Mouse (Mus musculus) cerebellum, adult 11-12 months (tissue): ENCODE measurements around the gene Itpr2.

Source experiments
- DNase-seq: peaks from one replicate; pipeline ENCODE4 v3.0.0; 2022

Itpr2 gene

DNA sequence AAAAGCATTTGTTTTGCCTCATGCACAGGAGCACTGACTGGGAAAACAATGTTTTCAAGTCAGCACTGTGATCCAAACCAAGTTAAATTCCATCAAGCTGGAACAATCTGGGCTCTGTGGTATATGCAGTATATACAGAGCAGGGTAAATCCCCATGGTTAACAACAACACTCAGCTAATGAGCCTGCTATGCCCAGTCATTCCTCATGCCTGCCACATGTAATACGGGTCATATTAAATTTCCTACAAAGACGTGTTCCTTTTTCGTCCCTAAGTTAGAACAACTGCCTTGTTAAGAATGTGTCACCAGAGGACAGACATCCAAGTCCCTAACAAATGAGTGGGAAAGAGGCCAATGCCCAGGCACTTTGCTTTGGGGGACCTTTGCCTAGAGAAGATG, 199.9 kb downstream of the Itpr2 start:
- DNase-seq, result no peak

DNA sequence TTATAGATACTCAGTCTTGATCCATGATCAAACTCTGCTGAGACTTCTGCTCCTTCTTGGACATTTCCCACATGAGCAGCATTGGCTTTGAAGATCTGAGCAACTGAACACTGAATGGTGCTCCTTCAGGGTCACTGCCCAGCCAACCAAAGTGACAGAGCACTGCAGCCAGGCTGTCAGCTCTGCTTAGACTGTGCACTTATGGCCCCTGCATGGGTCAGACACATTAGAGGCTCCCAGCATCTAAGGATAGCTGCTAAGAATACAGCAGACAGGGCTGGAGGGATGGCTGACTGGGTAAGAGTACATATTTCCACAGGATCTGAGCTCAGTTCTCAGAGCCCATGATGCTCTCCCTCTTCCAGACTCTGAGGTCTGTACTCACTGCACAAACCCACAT, 201.1 kb downstream of the Itpr2 start:
- DNase-seq, result no peak

GRCm38 (mm10) chr6:146298712-146299111, 203.3 kb downstream of the Itpr2 start:
- no peak for DNase-seq

DNA sequence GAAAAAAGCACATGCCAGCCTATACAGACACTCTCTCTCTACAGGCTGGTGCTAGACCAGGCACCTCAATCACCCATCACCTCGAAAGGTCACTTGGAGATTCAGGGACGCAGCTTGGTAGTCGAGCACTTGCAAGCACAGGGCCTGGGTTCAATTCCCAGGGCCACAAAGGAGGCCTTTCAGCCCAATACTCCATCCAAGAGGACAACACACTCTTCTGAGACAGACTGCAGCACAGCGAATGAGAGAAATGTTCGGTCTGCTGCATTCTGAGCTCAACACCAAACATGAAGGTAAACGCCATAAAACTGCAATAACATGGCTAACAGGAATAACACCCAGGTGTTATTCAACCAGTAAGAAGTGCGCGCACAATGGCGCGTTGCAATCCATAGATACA, 211.0 kb downstream of the Itpr2 start:
- no peak for DNase-seq

GRCm38 (mm10) chr6:146289801-146290200, 212.2 kb downstream of the Itpr2 start:
- no peak for DNase-seq

DNA sequence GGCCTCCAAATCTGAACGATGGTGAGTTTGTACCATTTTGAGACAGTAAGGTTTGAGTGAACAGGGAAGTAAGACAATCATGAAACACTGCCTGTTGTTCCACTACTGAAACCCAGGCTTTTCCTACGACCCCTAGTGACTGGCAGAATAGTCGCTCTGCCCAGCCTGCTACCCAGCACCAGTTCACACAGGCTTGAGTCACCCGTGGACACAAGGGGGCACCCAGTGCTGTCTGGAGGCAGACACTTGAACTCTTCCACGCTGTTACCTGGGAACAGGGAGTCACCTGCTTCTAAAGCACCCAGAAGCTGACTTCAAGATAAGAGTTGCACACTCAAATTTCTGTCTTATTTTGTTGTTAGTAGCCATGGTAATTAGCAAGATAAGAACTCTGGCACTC, 213.8 kb downstream of the Itpr2 start:
- no peak for DNase-seq

GRCm38 (mm10) chr6:146284921-146285565, 217.0 kb downstream of the Itpr2 start:
- DNase-seq, result no peak

DNA sequence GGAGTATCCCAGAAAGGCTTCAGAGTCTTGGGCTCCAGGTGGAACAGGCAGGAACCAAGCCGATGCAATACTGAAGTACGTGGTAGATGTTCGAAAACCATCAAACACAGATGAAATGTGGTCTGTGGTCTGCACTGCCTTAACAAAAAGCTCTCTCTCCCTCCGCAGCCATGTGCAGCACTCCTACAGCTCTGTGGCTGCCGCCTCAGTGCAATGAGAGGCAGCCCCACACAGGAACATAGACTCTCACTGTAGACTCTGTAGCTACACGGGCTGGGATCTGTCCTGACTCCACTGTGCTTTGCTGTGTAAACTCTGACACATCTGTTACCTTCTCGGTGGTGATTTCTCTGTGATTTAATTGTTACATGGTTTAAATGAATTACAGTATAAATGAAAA, 218.0 kb downstream of the Itpr2 start:
- no peak for DNase-seq

DNA sequence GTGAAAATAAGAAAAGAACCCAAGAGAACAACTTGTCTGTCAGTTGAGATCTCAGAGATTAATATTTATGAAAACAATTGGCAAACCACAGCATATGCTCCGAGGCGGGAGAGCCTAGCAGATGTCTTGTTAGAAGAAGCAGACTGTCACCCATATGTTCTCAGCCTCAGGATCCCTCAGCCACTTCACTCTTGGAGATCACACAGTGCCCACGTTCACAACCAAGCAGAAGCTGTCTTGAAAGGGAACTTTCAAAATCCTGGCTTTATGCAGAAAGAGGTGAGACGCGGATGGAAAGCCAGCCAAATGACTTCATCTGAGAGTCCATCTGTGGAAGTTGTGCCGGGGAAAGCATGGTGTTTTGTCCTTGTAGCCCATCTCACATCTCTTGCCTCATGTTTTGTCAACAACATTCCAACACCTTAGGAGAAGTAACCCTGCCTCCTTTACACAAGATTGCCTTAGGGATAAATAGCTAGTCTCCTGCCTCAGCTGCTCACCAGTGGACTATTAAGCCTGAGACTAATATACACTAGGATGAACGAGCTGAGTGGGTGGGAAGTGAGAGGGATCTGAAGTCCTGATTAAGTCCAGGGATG, 219.9 kb downstream of the Itpr2 start:
- peak; percentile 65 for DNase-seq

GRCm38 (mm10) chr6:146281176-146281899, 220.7 kb downstream of the Itpr2 start:
- no peak for DNase-seq

- no peak for DNase-seq
Measured at GRCm38 (mm10) chr6:146273256-146273655, 228.8 kb downstream of the Itpr2 start.

- peak; percentile 46 for DNase-seq
Measured at GRCm38 (mm10) chr6:146272253-146273036, 229.6 kb downstream of the Itpr2 start.

GRCm38 (mm10) chr6:146270776-146271533, 231.1 kb downstream of the Itpr2 start:
- peak; percentile 87 for DNase-seq

GRCm38 (mm10) chr6:146270162-146270561, 231.9 kb downstream of the Itpr2 start:
- peak; percentile 28 for DNase-seq

DNA sequence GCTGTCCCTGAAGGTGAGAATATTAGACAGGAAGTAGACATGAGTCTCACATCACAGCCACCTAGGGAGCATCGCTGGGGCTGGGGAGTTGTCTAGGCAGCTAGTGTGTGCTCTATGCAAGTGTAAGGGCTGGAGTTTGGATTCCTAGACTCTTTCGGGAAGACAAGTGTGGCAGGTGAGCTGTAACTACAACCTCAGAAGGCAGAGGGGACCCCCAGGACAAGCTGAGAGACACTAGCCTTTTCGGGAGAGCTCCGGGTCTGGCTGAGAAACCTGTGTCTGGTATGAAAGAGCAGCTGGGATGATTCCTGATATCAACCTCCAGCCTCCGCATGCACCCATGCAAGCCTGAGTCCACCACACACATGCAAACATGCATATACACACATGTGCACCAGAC, 232.7 kb downstream of the Itpr2 start:
- DNase-seq, result no peak

- DNase-seq, result no peak
Measured at GRCm38 (mm10) chr6:146260674-146261376, 241.2 kb downstream of the Itpr2 start.

DNA sequence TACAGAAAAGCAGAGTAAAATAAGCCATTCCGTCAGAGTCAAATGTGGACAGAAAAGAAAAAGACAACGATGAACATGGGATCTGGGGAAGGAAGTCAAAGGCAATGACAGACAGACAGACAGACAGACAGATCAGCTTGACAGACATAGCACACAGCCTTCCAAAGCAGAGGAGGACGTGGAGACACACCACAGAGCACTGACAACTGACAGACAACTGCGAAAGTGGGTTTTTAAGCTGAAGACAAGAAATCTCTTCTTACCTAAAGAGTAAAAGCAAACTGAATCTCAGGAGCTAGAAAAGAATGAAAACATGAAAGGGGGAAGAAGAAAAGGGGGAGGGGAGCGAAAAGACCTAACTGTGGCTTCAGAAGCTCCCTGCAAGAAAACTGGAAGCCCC, 243.3 kb downstream of the Itpr2 start:
- DNase-seq, result no peak

- DNase-seq, result no peak
Measured at GRCm38 (mm10) chr6:146258261-146258660, 243.8 kb downstream of the Itpr2 start.

- no peak for DNase-seq
Measured at GRCm38 (mm10) chr6:146256947-146257670, 244.9 kb downstream of the Itpr2 start.

GRCm38 (mm10) chr6:146256401-146256800, 245.6 kb downstream of the Itpr2 start:
- DNase-seq, result no peak

GRCm38 (mm10) chr6:146255656-146256055, 246.4 kb downstream of the Itpr2 start:
- DNase-seq, result no peak
